Mouse (Mus musculus): ENCODE results near the gene Cplx1.

DNA sequence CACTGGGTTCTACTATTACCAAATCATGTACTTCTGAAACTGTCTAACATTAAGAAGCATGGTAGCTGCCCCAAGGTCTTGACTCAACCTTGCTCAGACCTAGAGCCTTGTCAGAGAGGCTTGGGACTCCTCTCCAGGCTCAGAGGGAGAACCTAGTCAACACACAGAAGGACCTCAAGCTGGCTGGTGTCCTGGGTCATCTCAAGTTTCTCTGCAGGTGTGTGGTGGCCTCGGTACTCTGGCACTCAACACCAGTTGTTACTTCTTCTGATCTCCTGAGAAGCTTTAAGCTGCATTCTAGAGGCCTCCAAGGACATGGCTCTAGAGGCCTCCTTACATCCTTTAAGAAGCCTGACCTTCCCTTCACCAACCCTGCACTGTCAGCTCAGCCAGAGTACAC is 4.2 kb upstream of the Cplx1 start:
- TF ChIP-seq POLR2A (IDR thresholded peaks at IDR 0.05; ENCODE audit: low read depth, low read length), result no peak
- TF ChIP-seq CTCF (IDR thresholded peaks at IDR 0.05; ENCODE audit: extremely low read depth, insufficient read depth, insufficient read length, insufficient replicate concordance), result no peak

Measured in spleen, adult 2 months (tissue).